ENCODE assay signal across 16 mouse cellular contexts in genomic region chr2:96763538-96763937, GRCm38 (mm10).
DNase-seq lines count a peak whose midpoint lies in the region; ATAC-seq lines count a peak whose summit lies in the region.
"Had no signal": no experiment of that assay in that cellular context is flagged by ENCODE, and none has a peak within 500 bp of the region (broad histone marks: within the 10 kb centered on the region; RNA-seq: fewer than 3 reads in every experiment).

No protein-coding gene starts in this region.

- H3K4me3 ChIP-seq in hindbrain, embryonic 13.5 days, result no peak overlapping the region
- no peak overlapping the region for H3K4me3 ChIP-seq in hindbrain, embryonic 12.5 days
- no peak overlapping the region for H3K4me3 ChIP-seq in neural tube, embryonic 13.5 days
- no peak overlapping the region for H3K4me3 ChIP-seq in forebrain, embryonic 16.5 days (replicated peaks; ENCODE audit: low read length)
- H3K4me3 ChIP-seq: embryonic facial prominence, embryonic 15.5 days; limb, embryonic 13.5 days; lung, embryonic 15.5 days; midbrain, embryonic 12.5 days had no signal

- no peak overlapping the region for H3K27ac ChIP-seq in hindbrain, embryonic 13.5 days
- H3K27ac ChIP-seq in hindbrain, embryonic 12.5 days, result no peak overlapping the region
- H3K27ac ChIP-seq in neural tube, embryonic 13.5 days (replicated peaks), result no peak overlapping the region
- peak overlapping the region; percentile 83 for H3K27ac ChIP-seq in forebrain, embryonic 16.5 days (ENCODE audit: low read length)
- H3K27ac ChIP-seq: embryonic facial prominence, embryonic 15.5 days; limb, embryonic 13.5 days; lung, embryonic 15.5 days; midbrain, embryonic 12.5 days had no signal

- no peaks in the 10 kb centered on the region for H3K4me1 ChIP-seq in hindbrain, embryonic 13.5 days (replicated peaks)
- no peaks in the 10 kb centered on the region for H3K4me1 ChIP-seq in hindbrain, embryonic 12.5 days
- no peaks in the 10 kb centered on the region for H3K4me1 ChIP-seq in neural tube, embryonic 13.5 days (replicated peaks)
- H3K4me1 ChIP-seq in forebrain, embryonic 16.5 days (replicated peaks; ENCODE audit: control insufficient read depth, insufficient read depth, low read length), result peaks cover 7% of the 10 kb centered on the region; the same call in 1 of the 2 replicates
- H3K4me1 ChIP-seq: embryonic facial prominence, embryonic 15.5 days; limb, embryonic 13.5 days; lung, embryonic 15.5 days; midbrain, embryonic 12.5 days had no signal

- no peaks in the 10 kb centered on the region for H3K27me3 ChIP-seq in hindbrain, embryonic 13.5 days
- H3K27me3 ChIP-seq in hindbrain, embryonic 12.5 days, result no peaks in the 10 kb centered on the region
- H3K27me3 ChIP-seq in neural tube, embryonic 13.5 days, result no peaks in the 10 kb centered on the region
- no peaks in the 10 kb centered on the region for H3K27me3 ChIP-seq in forebrain, embryonic 16.5 days (replicated peaks; ENCODE audit: control insufficient read depth, insufficient read depth, low read length)
- H3K27me3 ChIP-seq: embryonic facial prominence, embryonic 15.5 days; limb, embryonic 13.5 days; lung, embryonic 15.5 days; midbrain, embryonic 12.5 days had no signal

- H3K9ac ChIP-seq in hindbrain, embryonic 13.5 days, result no peak overlapping the region
- no peak overlapping the region for H3K9ac ChIP-seq in hindbrain, embryonic 12.5 days
- no peak overlapping the region for H3K9ac ChIP-seq in neural tube, embryonic 13.5 days
- no peak overlapping the region for H3K9ac ChIP-seq in forebrain, embryonic 16.5 days (replicated peaks; ENCODE audit: low read depth, low read length)
- H3K9ac ChIP-seq: embryonic facial prominence, embryonic 15.5 days; limb, embryonic 13.5 days; lung, embryonic 15.5 days; midbrain, embryonic 12.5 days had no signal

- ATAC-seq in hindbrain, embryonic 13.5 days (ENCODE audit: low FRiP score), result 0 out of 2 replicates have a peak, but pooled peaks have one; percentile 57
- no peak for ATAC-seq in hindbrain, embryonic 12.5 days (ENCODE audit: low FRiP score)
- ATAC-seq in neural tube, embryonic 13.5 days (ENCODE audit: low read depth), result 0 out of 2 replicates have a peak, but pooled peaks have one; percentile 53
- peak; percentile 96 for ATAC-seq in forebrain, embryonic 16.5 days
- ATAC-seq in erythroblast, adult 5-6 weeks (replicated peaks; ENCODE audit: low FRiP score, poor library complexity, severe bottlenecking), result no peak

- H3K9me3 ChIP-seq in hindbrain, embryonic 13.5 days, result no peaks in the 10 kb centered on the region
- no peaks in the 10 kb centered on the region for H3K9me3 ChIP-seq in hindbrain, embryonic 12.5 days (replicated peaks)
- no peaks in the 10 kb centered on the region for H3K9me3 ChIP-seq in neural tube, embryonic 13.5 days
- no peaks in the 10 kb centered on the region for H3K9me3 ChIP-seq in forebrain, embryonic 16.5 days (ENCODE audit: control insufficient read depth, low read length)
- H3K9me3 ChIP-seq: embryonic facial prominence, embryonic 15.5 days; limb, embryonic 13.5 days; lung, embryonic 15.5 days; midbrain, embryonic 12.5 days had no signal

- no peaks in the 10 kb centered on the region for H3K36me3 ChIP-seq in hindbrain, embryonic 13.5 days
- H3K36me3 ChIP-seq in hindbrain, embryonic 12.5 days, result no peaks in the 10 kb centered on the region
- no peaks in the 10 kb centered on the region for H3K36me3 ChIP-seq in neural tube, embryonic 13.5 days
- H3K36me3 ChIP-seq in forebrain, embryonic 16.5 days (ENCODE audit: control insufficient read depth, insufficient read depth), result no peaks in the 10 kb centered on the region
- H3K36me3 ChIP-seq: embryonic facial prominence, embryonic 15.5 days; limb, embryonic 13.5 days; lung, embryonic 15.5 days; midbrain, embryonic 12.5 days had no signal

- WGBS in hindbrain, embryonic 13.5 days, result 68% methylated on average over 5 of the region's 5 CpGs
- WGBS in hindbrain, embryonic 12.5 days, result 75% methylated on average over 5 of the region's 5 CpGs
- 61% methylated on average over 5 of the region's 5 CpGs for WGBS in neural tube, embryonic 13.5 days
- 43% methylated on average over 5 of the region's 5 CpGs for WGBS in forebrain, embryonic 16.5 days

- no peak overlapping the region for H3K4me2 ChIP-seq in hindbrain, embryonic 13.5 days
- H3K4me2 ChIP-seq in hindbrain, embryonic 12.5 days (replicated peaks), result no peak overlapping the region
- H3K4me2 ChIP-seq in neural tube, embryonic 13.5 days, result no peak overlapping the region
- no peak overlapping the region for H3K4me2 ChIP-seq in forebrain, embryonic 16.5 days (ENCODE audit: low read length)
- H3K4me2 ChIP-seq: embryonic facial prominence, embryonic 15.5 days; limb, embryonic 13.5 days; lung, embryonic 15.5 days; midbrain, embryonic 12.5 days had no signal

- DNase-seq in neural tube, embryonic 10.5 days (ENCODE audit: extremely low spot score, low spot score), result no peak
- no peak for DNase-seq in ovary, postnatal 10 days (ENCODE audit: low spot score)
- no peak for DNase-seq in ovary, adult 18-20 months (ENCODE audit: low spot score)
- DNase-seq: gastrocnemius, postnatal 10 days; heart, postnatal 10 days; kidney, adult 9 months; thymus, adult 18-20 months had no signal

Comparison
In these comparisons a context has a peak if more than half of its experiments do, and no peak if none do; other contexts are left out.
1. ATAC-seq: peak in hindbrain, embryonic 13.5 days (single experiment), neural tube, embryonic 13.5 days (single experiment) and forebrain, embryonic 16.5 days (single experiment); none in hindbrain, embryonic 12.5 days (single experiment) and erythroblast, adult 5-6 weeks (single experiment).